In genomic region chr14:45690520-45691246, GRCm38 (mm10) we compare ENCODE assay signal across 8 mouse cellular contexts. TPM values are rescaled to one million over a fixed set of nuclear protein-coding genes. Genes with fewer than 3 reads are reported as not detected.
DNase-seq lines count a peak whose midpoint lies in the region; ATAC-seq lines count a peak whose summit lies in the region.

No protein-coding gene starts in this region.

- H3K36me3 ChIP-seq in hindbrain, embryonic 12.5 days: no peaks in the 10 kb centered on the region

- H3K4me2 ChIP-seq in hindbrain, embryonic 12.5 days (replicated peaks): peak overlapping the region; percentile 60

- peak; percentile 72 for DNase-seq in NIH3T3 (ENCODE audit: low read depth)
- peak; percentile 60 for DNase-seq in cerebellum, adult 9-10 months
- DNase-seq in frontal cortex, adult 2 months (ENCODE audit: extremely low spot score in 1 of 2, low spot score in 1 of 2): peak; percentile 19 to 74
- DNase-seq in layer of hippocampus, postnatal 10 days (ENCODE audit: low spot score in 2 of 2): peak; percentile 62 to 74
- DNase-seq in lung, postnatal 10 days: peak; percentile 65
- peak; percentile 22 for DNase-seq in retina, adult 2 months (ENCODE audit: low read depth, low spot score)
- DNase-seq in thymus, postnatal 4 days: peak; percentile 56

- WGBS in hindbrain, embryonic 12.5 days: under 1% methylated on average over 16 of the region's 16 CpGs

- no peaks in the 10 kb centered on the region for H3K9me3 ChIP-seq in hindbrain, embryonic 12.5 days (replicated peaks)

- peak overlapping the region; percentile 51 for H3K4me3 ChIP-seq in hindbrain, embryonic 12.5 days

- peak overlapping the region; percentile 59 for H3K9ac ChIP-seq in hindbrain, embryonic 12.5 days

- peak; percentile 91 for ATAC-seq in hindbrain, embryonic 12.5 days (ENCODE audit: low FRiP score)

- peaks cover 4% of the 10 kb centered on the region for H3K4me1 ChIP-seq in hindbrain, embryonic 12.5 days

- no peaks in the 10 kb centered on the region for H3K27me3 ChIP-seq in hindbrain, embryonic 12.5 days

- peak overlapping the region; percentile 60; the same call in 1 of the 2 replicates for H3K27ac ChIP-seq in hindbrain, embryonic 12.5 days

RNA-seq across cellular contexts. Expression of gene Ddhd1, which starts 32.7 kb away (rescaled TPM):
- 84.3 and 88.4 TPM in 2 replicates for polyA plus RNA-seq in frontal cortex, adult 2 months (2012; rRNA removed)
- polyA plus RNA-seq in hindbrain, embryonic 12.5 days (2016; fragmentation: Nextera tagmentation; extraction: Ambion mirVana): 17.9 and 20.8 TPM in 2 replicates
- 10 to 100 TPM; 67.5 to 74.4 TPM for total RNA-seq in layer of hippocampus, postnatal 10 days (2021)

Comparison
In these comparisons a context has a peak if more than half of its experiments do, and no peak if none do; other contexts are left out.
1. Peak in every context shown above with its lines: DNase-seq, ATAC-seq, H3K4me3 ChIP-seq and H3K27ac ChIP-seq.
2. DNase-seq: peak in every context shown above with its lines; median percentile 72 in NIH3T3; 68 in layer of hippocampus, postnatal 10 days; 65 in lung, postnatal 10 days; 60 in cerebellum, adult 9-10 months; 56 in thymus, postnatal 4 days; 46 in frontal cortex, adult 2 months; 22 in retina, adult 2 months.